Mouse (Mus musculus): Measurements from ENCODE around the gene Dcxr.
"Not testable (repeated sequence)": the region's sequence is repeated elsewhere in the genome, so short reads cannot be mapped to it uniquely, and the experiment has no call there.

Dcxr gene

GRCm38 (mm10) chr11:120709551-120709950 lies 17.5 kb downstream of the Dcxr start:
- DNase-seq (ENCODE audit: low read depth, low spot score): no peak

GRCm38 (mm10) chr11:120707969-120708368 lies 19.1 kb downstream of the Dcxr start:
- DNase-seq (ENCODE audit: low read depth, low spot score): no peak

- DNase-seq (ENCODE audit: low read depth, low spot score): no peak
Measured at GRCm38 (mm10) chr11:120707225-120707624, 19.9 kb downstream of the Dcxr start.

GRCm38 (mm10) chr11:120706120-120706519 lies 21.0 kb downstream of the Dcxr start:
- no peak for DNase-seq (ENCODE audit: low read depth, low spot score)

GRCm38 (mm10) chr11:120704486-120705325 lies 22.4 kb downstream of the Dcxr start:
- DNase-seq (ENCODE audit: low read depth, low spot score): no peak

GRCm38 (mm10) chr11:120703696-120704454 lies 23.2 kb downstream of the Dcxr start:
- peak; percentile 84 for DNase-seq (ENCODE audit: low read depth, low spot score)

- peak; percentile 100 for DNase-seq (ENCODE audit: low read depth, low spot score)
Measured at GRCm38 (mm10) chr11:120697741-120698140, 29.3 kb downstream of the Dcxr start.

GRCm38 (mm10) chr11:120696568-120696967 lies 30.5 kb downstream of the Dcxr start:
- no peak for DNase-seq (ENCODE audit: low read depth, low spot score)

GRCm38 (mm10) chr11:120695641-120696040 lies 31.4 kb downstream of the Dcxr start:
- DNase-seq (ENCODE audit: low read depth, low spot score): no peak

GRCm38 (mm10) chr11:120695184-120695583 lies 31.9 kb downstream of the Dcxr start:
- DNase-seq (ENCODE audit: low read depth, low spot score): no peak

- no peak for DNase-seq (ENCODE audit: low read depth, low spot score)
Measured at GRCm38 (mm10) chr11:120693461-120693860, 33.6 kb downstream of the Dcxr start.

GRCm38 (mm10) chr11:120692471-120693011 lies 34.5 kb downstream of the Dcxr start:
- peak; percentile 34 for DNase-seq (ENCODE audit: low read depth, low spot score)

GRCm38 (mm10) chr11:120689365-120689764 lies 37.7 kb downstream of the Dcxr start:
- DNase-seq (ENCODE audit: low read depth, low spot score): no peak

- no peak for DNase-seq (ENCODE audit: low read depth, low spot score)
Measured at GRCm38 (mm10) chr11:120686650-120687272, 40.3 kb downstream of the Dcxr start.

GRCm38 (mm10) chr11:120684660-120685059 lies 42.4 kb downstream of the Dcxr start:
- DNase-seq (ENCODE audit: low read depth, low spot score): peak; percentile 25

GRCm38 (mm10) chr11:120684086-120684485 lies 43.0 kb downstream of the Dcxr start:
- peak; percentile 41 for DNase-seq (ENCODE audit: low read depth, low spot score)

GRCm38 (mm10) chr11:120683536-120683935 lies 43.5 kb downstream of the Dcxr start:
- DNase-seq (ENCODE audit: low read depth, low spot score): peak; percentile 56

GRCm38 (mm10) chr11:120682683-120683082 lies 44.4 kb downstream of the Dcxr start:
- DNase-seq (ENCODE audit: low read depth, low spot score): peak; percentile 95

GRCm38 (mm10) chr11:120679909-120680308 lies 47.2 kb downstream of the Dcxr start:
- DNase-seq (ENCODE audit: low read depth, low spot score): peak; percentile 63

GRCm38 (mm10) chr11:120676951-120677350 lies 50.1 kb downstream of the Dcxr start:
- DNase-seq (ENCODE audit: low read depth, low spot score): no peak

- not testable (repeated sequence) for DNase-seq (ENCODE audit: low read depth, low spot score)
Measured at GRCm38 (mm10) chr11:120675875-120676274, 51.2 kb downstream of the Dcxr start.
